Mouse (Mus musculus) lung, postnatal 0 days (tissue): ENCODE data around the gene Cebpg.

Source experiments
- CTCF ChIP-seq: IDR thresholded peaks from 2 replicates; pipeline ENCODE4 v1.5.1; 2016; ENCODE audit warnings: antibody characterized with exemption, mild to moderate bottlenecking
- EP300 ChIP-seq: IDR thresholded peaks from 2 replicates; pipeline ENCODE4 v1.6.1; 2016; ENCODE audit warnings: antibody characterized with exemption, mild to moderate bottlenecking, control low read depth

DNA sequence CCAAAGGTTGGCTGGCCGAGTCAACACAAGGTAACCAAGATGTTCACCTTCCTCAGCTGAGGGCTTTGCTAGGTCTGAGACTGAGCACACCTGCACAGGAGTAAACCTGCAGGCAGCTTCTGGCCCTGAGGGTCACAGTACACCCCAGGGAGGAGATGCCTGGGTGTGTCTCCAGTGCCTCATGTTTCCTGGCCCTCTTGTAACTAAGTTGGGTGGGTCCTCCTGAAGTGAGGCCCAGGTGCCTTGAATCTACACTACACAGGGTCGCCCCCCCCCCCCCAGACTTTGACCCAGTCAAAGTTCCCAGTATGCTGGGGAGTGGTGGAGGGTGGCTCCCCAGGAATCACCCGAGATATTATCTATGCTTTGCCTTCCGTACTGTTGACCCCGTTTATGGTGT, 27.1 kb downstream of the Cebpg start:
- no peak for TF ChIP-seq CTCF
- TF ChIP-seq EP300: no peak
